Mouse (Mus musculus) erythroblast, embryonic 14.5 days (primary cell): ENCODE data around the gene Ankrd63.

ENCODE experiments used
- GATA1 ChIP-seq: IDR thresholded peaks from 2 replicates; pipeline ENCODE4 v1.6.1; 2012; ENCODE audit warnings: low read length, inconsistent platforms, mixed read lengths
- TAL1 ChIP-seq: IDR thresholded peaks from 3 replicates; pipeline ENCODE4 v1.6.1; 2012; ENCODE audit warnings: low read length, inconsistent platforms, mixed read lengths

GRCm38 (mm10) chr2:118726873-118727272, 23.1 kb upstream of the Ankrd63 start:
- TF ChIP-seq TAL1 (no peak), GATA1 (no peak)
